Mouse (Mus musculus) E14TG2a.4 (cell line): ENCODE measurements around the gene Samd14.

Source experiments
- CTCF ChIP-seq: conservative IDR thresholded peaks from 2 replicates; pipeline ENCODE4 v1.5.1; 2014; ENCODE audit warnings: low read length
- NANOG ChIP-seq: IDR thresholded peaks from 2 replicates; pipeline ENCODE4 v1.6.1; 2014; ENCODE audit warnings: borderline replicate concordance, low read length, mixed read lengths
- POU5F1 ChIP-seq: IDR thresholded peaks from 2 replicates; pipeline ENCODE4 v1.6.1; 2014; ENCODE audit warnings: low read length, borderline replicate concordance

DNA sequence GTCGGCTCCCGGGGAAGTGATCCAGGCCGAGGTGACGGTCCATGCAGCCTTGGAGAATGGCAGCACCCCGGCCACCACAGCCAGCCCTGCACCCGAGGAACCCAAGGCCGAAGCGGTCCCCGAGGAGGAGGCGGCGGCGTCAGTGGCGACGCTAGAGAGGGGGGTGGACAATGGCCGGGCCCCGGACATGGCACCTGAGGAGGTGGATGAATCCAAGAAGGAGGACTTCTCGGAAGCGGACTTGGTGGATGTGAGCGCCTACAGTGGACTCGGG lies 17.3 kb upstream of the Samd14 start:
- TF ChIP-seq CTCF (no peak), POU5F1 (no peak), NANOG (no peak)
